Mouse (Mus musculus) CH12.LX (cell line): Measurements from ENCODE around the gene Slc4a5.

ENCODE experiments used
- CTCF ChIP-seq, 2 experiments: IDR thresholded peaks in 1 of 2; conservative IDR thresholded peaks in 1 of 2; 2 replicates each; pipeline ENCODE4 v1.5.1; 2011 to 2012; ENCODE audit warnings: low read depth in 2 of 2, low read length in 2 of 2, improper control_type of control experiment in 1 of 2, inconsistent platforms in 1 of 2, mild to moderate bottlenecking in 1 of 2, moderate library complexity in 1 of 2
- ZC3H11A ChIP-seq: IDR thresholded peaks from 2 replicates; pipeline ENCODE4 v1.6.1; 2012; ENCODE audit warnings: low read depth, mild to moderate bottlenecking, inconsistent platforms, low read length, improper control_type of control experiment
- ZNF384 ChIP-seq: IDR thresholded peaks from 2 replicates; pipeline ENCODE4 v1.6.1; 2012; ENCODE audit warnings: low read depth, low read length, improper control_type of control experiment, inconsistent platforms

DNA sequence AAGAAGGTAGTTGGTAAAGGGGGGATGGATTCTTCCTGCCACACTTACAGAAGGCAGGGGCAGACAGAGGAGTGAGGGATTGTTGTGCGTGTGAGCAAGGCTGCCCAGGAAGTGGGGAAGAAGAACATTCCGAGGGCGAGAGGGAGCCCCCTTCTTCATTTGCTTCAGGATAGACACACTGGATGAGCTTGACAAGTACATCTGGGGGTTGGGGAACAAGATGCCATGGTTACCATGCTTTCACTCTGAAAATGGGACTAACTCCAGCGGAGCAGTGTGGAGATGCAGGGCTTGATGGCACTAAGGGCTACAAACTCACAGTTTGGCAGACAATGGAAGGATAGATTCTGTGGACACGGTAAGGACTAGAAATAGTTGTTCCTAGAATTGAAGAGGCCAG lies 48.6 kb upstream of the Slc4a5 start:
- TF ChIP-seq ZC3H11A (no peak), CTCF (conservative IDR thresholded peaks at IDR 0.05 in 1 of 2, IDR thresholded peaks at IDR 0.05 in 1 of 2; ENCODE audit: low read depth in 2 of 2, low read length in 2 of 2) (no peak), ZNF384 (no peak)
